Mouse (Mus musculus) CH12.LX (cell line): ENCODE measurements around the gene Nup160. TPM values are rescaled to one million over a fixed set of nuclear protein-coding genes. Genes with fewer than 3 reads are reported as not detected.

Experiments
- DNase-seq: peaks from one replicate; pipeline ENCODE4 v3.0.0-alpha.2; 2013; ENCODE audit errors: extremely low read depth
- H3K27ac ChIP-seq: 2 replicates; pipeline ENCODE4 v1.5.1; 2012; ENCODE audit warnings: low read depth, mild to moderate bottlenecking, control low read depth, moderate library complexity; ENCODE audit not compliant: insufficient read depth
- H3K27me3 ChIP-seq: replicated peaks from 2 replicates; pipeline ENCODE3; 2012; ENCODE audit warnings: inconsistent platforms
- H3K36me3 ChIP-seq, 2 experiments: replicated peaks in 1 of 2; 2 replicates each; pipeline versions ENCODE3 to v1.6.1; 2012; ENCODE audit warnings: inconsistent platforms in 1 of 2, low read length in 1 of 2, mild to moderate bottlenecking in 1 of 2, mixed read lengths in 1 of 2, moderate library complexity in 1 of 2; ENCODE audit not compliant: control insufficient read depth in 1 of 2, insufficient read depth in 1 of 2
- H3K4me1 ChIP-seq, 2 experiments: 2 replicates each; pipeline ENCODE4 v1.6.1; 2012; ENCODE audit warnings: inconsistent platforms in 1 of 2, moderate library complexity in 1 of 2; ENCODE audit not compliant: insufficient read depth in 2 of 2, control insufficient read depth in 1 of 2
- H3K4me2 ChIP-seq: 2 replicates; pipeline ENCODE4 v1.6.1; 2012; ENCODE audit warnings: low read depth, mild to moderate bottlenecking, control low read depth; ENCODE audit not compliant: poor library complexity, insufficient read depth, severe bottlenecking
- H3K4me3 ChIP-seq, 3 experiments: fragments of 150-350 bp in 1 of 3; sonication (generic) in 1 of 3; replicated peaks in 1 of 3; 2 replicates each; pipeline versions ENCODE3 to v1.5.1; 2011 to 2012; ENCODE audit warnings: low read depth in 2 of 3, low read length in 2 of 3, mild to moderate bottlenecking in 2 of 3, moderate library complexity in 2 of 3, control low read depth in 1 of 3, improper control_type of control experiment in 1 of 3, inconsistent platforms in 1 of 3, mixed read lengths in 1 of 3; ENCODE audit not compliant: poor library complexity in 1 of 3
- H3K79me2 ChIP-seq: replicated peaks from 2 replicates; pipeline ENCODE4 v1.6.1; 2012; ENCODE audit warnings: mild to moderate bottlenecking, moderate library complexity; ENCODE audit not compliant: control insufficient read depth, poor library complexity, insufficient read depth, severe bottlenecking; ENCODE audit errors: extremely low read depth
- H3K9ac ChIP-seq: 2 replicates; pipeline ENCODE4 v1.6.1; 2012; ENCODE audit warnings: low read depth, mild to moderate bottlenecking, control low read depth, moderate library complexity; ENCODE audit not compliant: insufficient read depth
- H3K9me3 ChIP-seq: replicated peaks from 2 replicates; pipeline ENCODE3; 2012; ENCODE audit warnings: low read length, inconsistent platforms, mixed read lengths
- CHD1 ChIP-seq: IDR thresholded peaks from 2 replicates; pipeline ENCODE4 v1.6.1; 2012; ENCODE audit warnings: low read depth, low read length, improper control_type of control experiment, inconsistent platforms
- CHD2 ChIP-seq: IDR thresholded peaks from 2 replicates; pipeline ENCODE4 v1.6.1; 2011; ENCODE audit warnings: low read length, improper control_type of control experiment
- ETS1 ChIP-seq: conservative IDR thresholded peaks from 2 replicates; pipeline ENCODE4 v1.6.1; 2012; ENCODE audit warnings: low read depth, mild to moderate bottlenecking, inconsistent platforms, low read length, improper control_type of control experiment, moderate library complexity
- HCFC1 ChIP-seq: IDR thresholded peaks from 2 replicates; pipeline ENCODE4 v1.6.1; 2012; ENCODE audit warnings: low read depth, mild to moderate bottlenecking, inconsistent platforms, low read length, improper control_type of control experiment
- KAT2A ChIP-seq: IDR thresholded peaks from 2 replicates; pipeline ENCODE4 v1.6.1; 2012; ENCODE audit warnings: low read length, improper control_type of control experiment, inconsistent platforms; ENCODE audit not compliant: insufficient replicate concordance
- MAFK ChIP-seq: IDR thresholded peaks from 2 replicates; pipeline ENCODE4 v1.6.1; 2011; ENCODE audit warnings: low read length, improper control_type of control experiment; ENCODE audit not compliant: insufficient replicate concordance
- MAZ ChIP-seq: IDR thresholded peaks from 2 replicates; pipeline ENCODE4 v1.6.1; 2012; ENCODE audit warnings: low read depth, mild to moderate bottlenecking, inconsistent platforms, low read length, improper control_type of control experiment, moderate library complexity
- MEF2A ChIP-seq: IDR thresholded peaks from 2 replicates; pipeline ENCODE4 v1.6.1; 2014; ENCODE audit warnings: low read depth, mild to moderate bottlenecking, inconsistent platforms, low read length, improper control_type of control experiment, borderline replicate concordance
- MXI1 ChIP-seq: IDR thresholded peaks from 2 replicates; pipeline ENCODE4 v1.6.1; 2011; ENCODE audit warnings: mild to moderate bottlenecking, low read depth, low read length, improper control_type of control experiment
- MYC ChIP-seq: IDR thresholded peaks from 2 replicates; pipeline ENCODE4 v1.6.1; 2011; ENCODE audit warnings: low read depth, mild to moderate bottlenecking, improper control_type of control experiment, low read length
- NRF1 ChIP-seq: IDR thresholded peaks from 2 replicates; pipeline ENCODE4 v1.6.1; 2014; ENCODE audit warnings: low read depth, mild to moderate bottlenecking, inconsistent platforms, low read length, improper control_type of control experiment, moderate library complexity
- PAX5 ChIP-seq: IDR thresholded peaks from 2 replicates; pipeline ENCODE4 v1.6.1; 2012; ENCODE audit warnings: low read length, inconsistent platforms, mixed read lengths
- RAD21 ChIP-seq: IDR thresholded peaks from 2 replicates; pipeline ENCODE4 v1.6.1; 2011; ENCODE audit warnings: low read depth, mild to moderate bottlenecking, low read length, improper control_type of control experiment, moderate library complexity
- RCOR1 ChIP-seq: conservative IDR thresholded peaks from 2 replicates; pipeline ENCODE4 v1.6.1; 2012; ENCODE audit warnings: low read depth, mild to moderate bottlenecking, inconsistent platforms, low read length, improper control_type of control experiment
- TCF12 ChIP-seq: IDR thresholded peaks from 2 replicates; pipeline ENCODE4 v1.6.1; 2014; ENCODE audit warnings: low read depth, mild to moderate bottlenecking, inconsistent platforms, low read length, improper control_type of control experiment
- USF2 ChIP-seq: conservative IDR thresholded peaks from 2 replicates; pipeline ENCODE4 v1.6.1; 2011; ENCODE audit warnings: low read depth, low read length, improper control_type of control experiment
- ZC3H11A ChIP-seq: IDR thresholded peaks from 2 replicates; pipeline ENCODE4 v1.6.1; 2012; ENCODE audit warnings: low read depth, mild to moderate bottlenecking, inconsistent platforms, low read length, improper control_type of control experiment
- dilution Hi-C: fragments of 300-500 bp; cut with MboI; formaldehyde crosslinking; loops from 2 replicates; pipeline ENCODE4 v1.14.3; 2020; ENCODE audit warnings: low sequenced_read_pairs; ENCODE audit not compliant: extremely low pct_unique_long_range_greater_than_20kb, extremely low pct_ligation_motif_present
- in situ Hi-C: fragments of 300-500 bp; cut with MboI; formaldehyde crosslinking; loops from 3 replicates; pipeline ENCODE4 v1.14.3; 2019; ENCODE audit warnings: low sequenced_read_pairs, low pct_ligation_motif_present, low pct_unique_long_range_greater_than_20kb, mixed read lengths
- polyA plus RNA-seq: library from polyadenylated mRNA; unstranded; fragments of >175 nt; gene quantifications from 2 replicates; pipeline ENCODE4 v1.2.1, GENCODE M21; 2012; ENCODE audit warnings: low read depth; ENCODE audit not compliant: insufficient read length
- total RNA-seq, 2 experiments: library from RNA; depleted of rRNA; stranded (reverse); fragments of 300-350 nt in 1 of 2; fragments of >200 nt in 1 of 2; gene quantifications; 2 replicates each; pipeline ENCODE4 v1.2.3; 2012 to 2014

Gene Nup160
- total and polyA plus RNA-seq, 3 experiments = 32.7 to 71.8 (median 59.1) TPM

- Histone ChIP-seq H3K4me1 (peaks cover 4 to 24% of the 10 kb centered on the region in 2 experiments; a peak in 3 of 4 replicates), H3K9ac (no peak overlapping the region), H3K27me3 (no peaks in the 10 kb centered on the region), H3K4me3 (no peak overlapping the region), H3K9me3 (no peaks in the 10 kb centered on the region), H3K27ac (no peak overlapping the region), H3K4me2 (no peak overlapping the region), H3K36me3 (peaks cover 63 to 85% of the 10 kb centered on the region in 2 experiments), H3K79me2 (peaks cover 60% of the 10 kb centered on the region)
- no peak for DNase-seq
- TF ChIP-seq PAX5 = no peak
- peak; percentile 86 for TF ChIP-seq MAFK
- in situ Hi-C loops (no loop called here), dilution Hi-C loops (no loop called here)
Observed at GRCm38 (mm10) chr2:90753565-90753964, 76.5 kb downstream of the Nup160 start.

GRCm38 (mm10) chr2:90754188-90754587 is 77.2 kb downstream of the Nup160 start:
- in situ Hi-C loops = no loop called here
- Histone ChIP-seq H3K4me3 (no peak overlapping the region), H3K36me3 (peaks cover 66 to 86% of the 10 kb centered on the region in 2 experiments), H3K4me1 (peaks cover 4 to 17% of the 10 kb centered on the region in 2 experiments; a peak in 3 of 4 replicates), H3K9ac (no peak overlapping the region), H3K27ac (no peak overlapping the region), H3K9me3 (no peaks in the 10 kb centered on the region), H3K27me3 (no peaks in the 10 kb centered on the region), H3K79me2 (peaks cover 54% of the 10 kb centered on the region), H3K4me2 (no peak overlapping the region)
- TF ChIP-seq ETS1 (no peak), MEF2A (no peak), MAZ (no peak), CHD2 (no peak), USF2 (no peak), ZC3H11A (no peak), KAT2A (no peak), RAD21 (no peak), CHD1 (no peak), PAX5 (no peak), HCFC1 (no peak), RCOR1 (no peak), MYC (no peak), NRF1 (no peak), MXI1 (no peak), TCF12 (no peak)
- dilution Hi-C loops = no loop called here
- no peak for DNase-seq
